Mouse (Mus musculus) hindbrain, embryonic 14.5 days (tissue): ENCODE results near the gene Golga5. TPM values are rescaled to one million over a fixed set of nuclear protein-coding genes. Genes with fewer than 3 reads are reported as not detected.

Experiments
- ATAC-seq: fragments of 200-750 bp; cut with Nextera tagmentation; 2 replicates; pipeline ENCODE4 v1.8.0; 2017; ENCODE audit warnings: moderate number of reproducible peaks, mild to moderate bottlenecking, moderate TSS enrichment, moderate library complexity; ENCODE audit not compliant: low FRiP score
- DNase-seq: peaks from one replicate; pipeline ENCODE4 v3.0.0-alpha.2; 2015; ENCODE audit warnings: low spot score
- H3K27ac ChIP-seq: fragments of 300-500 bp; sonication (generic); 2 replicates; pipeline ENCODE4 v1.5.1; 2014; ENCODE audit warnings: mild to moderate bottlenecking, moderate library complexity
- H3K27me3 ChIP-seq: fragments of 300-500 bp; sonication (generic); 2 replicates; pipeline ENCODE4 v1.6.1; 2014; ENCODE audit warnings: mild to moderate bottlenecking, low read length, mixed read lengths; ENCODE audit not compliant: control insufficient read depth, insufficient read depth
- H3K36me3 ChIP-seq: fragments of 300-500 bp; sonication (generic); replicated peaks from 2 replicates; pipeline ENCODE4 v1.6.1; 2014; ENCODE audit not compliant: control insufficient read depth, insufficient read depth
- H3K4me1 ChIP-seq: fragments of 300-500 bp; sonication (generic); replicated peaks from 2 replicates; pipeline ENCODE4 v1.6.1; 2014; ENCODE audit warnings: antibody characterized with exemption, low read length, mixed read lengths; ENCODE audit not compliant: control insufficient read depth, insufficient read depth
- H3K4me2 ChIP-seq: fragments of 300-500 bp; sonication (generic); replicated peaks from 2 replicates; pipeline ENCODE4 v1.6.1; 2014; ENCODE audit warnings: mild to moderate bottlenecking, moderate library complexity
- H3K4me3 ChIP-seq: fragments of 300-500 bp; sonication (generic); replicated peaks from 2 replicates; pipeline ENCODE4 v1.5.1; 2014; ENCODE audit warnings: mild to moderate bottlenecking, low read length
- H3K9ac ChIP-seq: fragments of 300-500 bp; sonication (generic); 2 replicates; pipeline ENCODE4 v1.6.1; 2014
- H3K9me3 ChIP-seq: fragments of 300-500 bp; sonication (generic); 2 replicates; pipeline ENCODE4 v1.6.1; 2016; ENCODE audit warnings: low read length; ENCODE audit not compliant: control insufficient read depth
- WGBS: fragments of 180-500 bp; shearing (Covaris S2); extraction: QIAGEN DNeasy Blood & Tissue Kit; methylation state at CpG from one replicate; pipeline ENCODE4 v1.1.7; 2014; 5-methylcytosine and 5-hydroxymethylcytosine counted together
- polyA plus RNA-seq: library from polyadenylated mRNA; unstranded; fragments of >200 nt; fragmentation: Nextera tagmentation; extraction: Ambion mirVana; gene quantifications from 2 replicates; pipeline ENCODE4 v1.2.1, GENCODE M21; 2014

Golga5 gene
- polyA plus RNA-seq, 1 experiment from 2014 or later = 25.9 TPM

GRCm38 (mm10) chr12:102440551-102440950 lies 28.4 kb upstream of the Golga5 start:
- 93% methylated on average over 7 of the region's 7 CpGs for WGBS

GRCm38 (mm10) chr12:102441141-102441540 lies 27.8 kb upstream of the Golga5 start:
- Histone ChIP-seq H3K27me3 (no peaks in the 10 kb centered on the region), H3K9me3 (no peaks in the 10 kb centered on the region), H3K4me3 (no peak overlapping the region), H3K9ac (no peak overlapping the region), H3K27ac (no peak overlapping the region), H3K4me2 (no peak overlapping the region), H3K36me3 (no peaks in the 10 kb centered on the region), H3K4me1 (peaks cover 13% of the 10 kb centered on the region)
- ATAC-seq = no peak
- WGBS = 97% methylated on average over 6 of the region's 6 CpGs
- no peak for DNase-seq

More at GRCm38 (mm10) chr12:102440551-102440950, 28.4 kb upstream of the Golga5 start:
- H3K4me2 ChIP-seq = no peak overlapping the region
- no peaks in the 10 kb centered on the region for H3K36me3 ChIP-seq
- no peak for DNase-seq
- H3K27me3 ChIP-seq = no peaks in the 10 kb centered on the region
- no peak for ATAC-seq
- no peak overlapping the region for H3K4me3 ChIP-seq
- H3K27ac ChIP-seq = no peak overlapping the region
- no peaks in the 10 kb centered on the region for H3K9me3 ChIP-seq
- H3K4me1 ChIP-seq = peaks cover 13% of the 10 kb centered on the region
- no peak overlapping the region for H3K9ac ChIP-seq

- H3K27me3 ChIP-seq = no peaks in the 10 kb centered on the region
- no peaks in the 10 kb centered on the region for H3K9me3 ChIP-seq
- ATAC-seq (no peak), DNase-seq (no peak)
- H3K36me3 ChIP-seq = no peaks in the 10 kb centered on the region
- 94% methylated on average over 15 of the region's 15 CpGs for WGBS
- no peak overlapping the region for H3K4me3 ChIP-seq
- no peak overlapping the region for H3K27ac ChIP-seq
- H3K4me1 ChIP-seq = peaks cover 13% of the 10 kb centered on the region
- H3K4me2 ChIP-seq = no peak overlapping the region
- H3K9ac ChIP-seq = no peak overlapping the region
Measured at GRCm38 (mm10) chr12:102442639-102443038, 26.3 kb upstream of the Golga5 start.

- no peak overlapping the region for H3K27ac ChIP-seq
Measured at GRCm38 (mm10) chr12:102443676-102444075, 25.3 kb upstream of the Golga5 start.

GRCm38 (mm10) chr12:102445436-102445835 lies 23.5 kb upstream of the Golga5 start:
- Histone ChIP-seq H3K27me3 (no peaks in the 10 kb centered on the region), H3K9ac (no peak overlapping the region), H3K9me3 (no peaks in the 10 kb centered on the region), H3K4me3 (no peak overlapping the region), H3K4me2 (no peak overlapping the region), H3K4me1 (no peaks in the 10 kb centered on the region), H3K36me3 (no peaks in the 10 kb centered on the region), H3K27ac (no peak overlapping the region)
- 84% methylated on average over 4 of the region's 4 CpGs for WGBS
- ATAC-seq (no peak), DNase-seq (no peak)

More at GRCm38 (mm10) chr12:102443676-102444075, 25.3 kb upstream of the Golga5 start:
- Histone ChIP-seq H3K9me3 (no peaks in the 10 kb centered on the region), H3K36me3 (no peaks in the 10 kb centered on the region), H3K27me3 (no peaks in the 10 kb centered on the region), H3K9ac (no peak overlapping the region), H3K4me2 (no peak overlapping the region), H3K4me1 (peaks cover 4% of the 10 kb centered on the region), H3K4me3 (no peak overlapping the region)
- 84% methylated on average over 5 of the region's 5 CpGs for WGBS
- ATAC-seq = no peak
- DNase-seq = no peak

- 69% methylated on average over 10 of the region's 10 CpGs for WGBS
Measured at GRCm38 (mm10) chr12:102450437-102450836, 18.5 kb upstream of the Golga5 start.

GRCm38 (mm10) chr12:102451126-102451851 lies 17.6 kb upstream of the Golga5 start:
- whole genome bisulfite sequencing = 78% methylated on average over 8 of the region's 8 CpGs
- no peak overlapping the region for H3K27ac ChIP-seq
- no peaks in the 10 kb centered on the region for H3K9me3 ChIP-seq
- no peak overlapping the region for H3K4me3 ChIP-seq
- ATAC-seq = no peak
- no peaks in the 10 kb centered on the region for H3K36me3 ChIP-seq
- H3K4me2 ChIP-seq = no peak overlapping the region
- DNase-seq = no peak
- H3K27me3 ChIP-seq = no peaks in the 10 kb centered on the region
- no peak overlapping the region for H3K9ac ChIP-seq
- H3K4me1 ChIP-seq = no peaks in the 10 kb centered on the region

More at GRCm38 (mm10) chr12:102450437-102450836, 18.5 kb upstream of the Golga5 start:
- Histone ChIP-seq H3K4me3 (no peak overlapping the region), H3K36me3 (no peaks in the 10 kb centered on the region), H3K27me3 (no peaks in the 10 kb centered on the region), H3K27ac (no peak overlapping the region), H3K9me3 (no peaks in the 10 kb centered on the region), H3K4me2 (no peak overlapping the region), H3K9ac (no peak overlapping the region), H3K4me1 (no peaks in the 10 kb centered on the region)
- DNase-seq (no peak), ATAC-seq (no peak)

- Histone ChIP-seq H3K4me1 (no peaks in the 10 kb centered on the region), H3K27ac (no peak overlapping the region), H3K4me3 (no peak overlapping the region), H3K9ac (no peak overlapping the region), H3K27me3 (no peaks in the 10 kb centered on the region), H3K36me3 (no peaks in the 10 kb centered on the region), H3K9me3 (no peaks in the 10 kb centered on the region), H3K4me2 (no peak overlapping the region)
- no peak for ATAC-seq
- DNase-seq = no peak
- WGBS = 56% methylated on average over 6 of the region's 6 CpGs
Measured at GRCm38 (mm10) chr12:102453581-102453980, 15.4 kb upstream of the Golga5 start.

- H3K4me1 ChIP-seq = no peaks in the 10 kb centered on the region
- DNase-seq (no peak), ATAC-seq (no peak)
- no peaks in the 10 kb centered on the region for H3K9me3 ChIP-seq
- no peak overlapping the region for H3K4me3 ChIP-seq
- no peak overlapping the region for H3K9ac ChIP-seq
- no peaks in the 10 kb centered on the region for H3K36me3 ChIP-seq
- 76% methylated on average over 7 of the region's 7 CpGs for WGBS
- no peaks in the 10 kb centered on the region for H3K27me3 ChIP-seq
- H3K27ac ChIP-seq = no peak overlapping the region
- H3K4me2 ChIP-seq = no peak overlapping the region
Measured at GRCm38 (mm10) chr12:102456467-102457193, 12.3 kb upstream of the Golga5 start.
